Mouse (Mus musculus) midbrain, embryonic 10.5 days (tissue): ENCODE data around the gene Krtap1-5. TPM values are rescaled to one million over a fixed set of nuclear protein-coding genes. Genes with fewer than 3 reads are reported as not detected.
"Not testable (repeated sequence)": the region's sequence is repeated elsewhere in the genome, so short reads cannot be mapped to it uniquely, and the experiment has no call there.

ENCODE experiments used
- DNase-seq: peaks from one replicate; pipeline ENCODE4 v3.0.0-alpha.2; 2017; ENCODE audit warnings: low spot score
- H3K27ac ChIP-seq: fragments of 300-500 bp; sonication (generic); replicated peaks from 2 replicates; pipeline ENCODE4 v1.5.1; 2016; ENCODE audit warnings: mild to moderate bottlenecking
- H3K27me3 ChIP-seq: fragments of 300-500 bp; sonication (generic); 2 replicates; pipeline ENCODE4 v1.6.1; 2016; ENCODE audit warnings: low read depth, mild to moderate bottlenecking; ENCODE audit not compliant: poor library complexity, severe bottlenecking
- H3K36me3 ChIP-seq: fragments of 300-500 bp; sonication (generic); 2 replicates; pipeline ENCODE4 v1.6.1; 2016; ENCODE audit warnings: mild to moderate bottlenecking, moderate library complexity
- H3K4me1 ChIP-seq: fragments of 300-500 bp; sonication (generic); 2 replicates; pipeline ENCODE4 v1.6.1; 2016
- H3K4me3 ChIP-seq: fragments of 300-500 bp; sonication (generic); 2 replicates; pipeline ENCODE4 v1.5.1; 2016; ENCODE audit warnings: mild to moderate bottlenecking, moderate library complexity
- H3K9me3 ChIP-seq: fragments of 300-500 bp; sonication (generic); replicated peaks from 2 replicates; pipeline ENCODE4 v1.6.1; 2016; ENCODE audit warnings: mild to moderate bottlenecking
- WGBS: fragments of 180-500 bp; shearing (Covaris S2); methylation state at CpG from one replicate; pipeline ENCODE4 v1.1.7; 2016; 5-methylcytosine and 5-hydroxymethylcytosine counted together
- polyA plus RNA-seq: library from polyadenylated mRNA; unstranded; fragments of >200 nt; fragmentation: Nextera tagmentation; extraction: Ambion mirVana; gene quantifications from 2 replicates; pipeline ENCODE4 v1.2.1, GENCODE M21; 2016

Krtap1-5 gene
- polyA plus RNA-seq, result not detected in 2 replicates

- H3K4me3 ChIP-seq, result no peak within 1 kb of the TSS
- no peak within 1 kb of the TSS for H3K27ac ChIP-seq
- 83% methylated on average over 6 of the region's 6 CpGs for WGBS
- DNase-seq, result no peak
- no peaks in the 10 kb centered on the region for H3K27me3 ChIP-seq
- H3K36me3 ChIP-seq, result no peaks in the 10 kb centered on the region
- no peaks in the 10 kb centered on the region for H3K4me1 ChIP-seq
- H3K9me3 ChIP-seq, result no peaks in the 10 kb centered on the region
Observed at GRCm38 (mm10) chr11:99580636-99581035, at the start of gene Krtap1-5. Gene Krtap1-5, minus strand, starts transcription at chr11:99581016.

DNA sequence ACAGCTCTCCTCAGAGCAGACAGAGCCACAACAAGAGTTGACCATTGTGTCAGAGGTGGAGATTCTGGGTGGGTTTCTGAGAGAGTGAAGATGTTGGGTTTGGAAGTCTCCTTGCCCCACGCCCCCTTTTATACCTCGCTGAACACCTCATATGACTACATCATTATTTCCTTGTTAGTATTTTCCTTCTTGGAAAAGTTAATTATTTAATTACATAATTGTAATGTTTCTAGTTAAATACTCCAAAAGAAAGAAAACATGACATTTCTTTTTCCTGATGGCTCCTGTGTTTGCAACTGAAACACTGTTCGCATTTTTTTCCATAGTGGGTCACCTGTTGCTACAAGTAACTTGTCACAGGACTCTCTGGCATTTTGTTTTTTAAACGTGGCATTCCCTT lies 47.3 kb upstream of the Krtap1-5 start, which contains the start of gene Krtap4-1:
Gene Krtap4-1 (minus strand): TSS at position 101 of the 400 bp plus-strand sequence.
- no peaks in the 10 kb centered on the region for H3K36me3 ChIP-seq
- H3K27me3 ChIP-seq, result no peaks in the 10 kb centered on the region
- 87% methylated on average over 4 of the region's 4 CpGs for WGBS
- no peaks in the 10 kb centered on the region for H3K9me3 ChIP-seq
- H3K4me3 ChIP-seq, result no peak within 1 kb of the TSS
- DNase-seq, result no peak
- H3K4me1 ChIP-seq, result no peaks in the 10 kb centered on the region
- no peak within 1 kb of the TSS for H3K27ac ChIP-seq

DNA sequence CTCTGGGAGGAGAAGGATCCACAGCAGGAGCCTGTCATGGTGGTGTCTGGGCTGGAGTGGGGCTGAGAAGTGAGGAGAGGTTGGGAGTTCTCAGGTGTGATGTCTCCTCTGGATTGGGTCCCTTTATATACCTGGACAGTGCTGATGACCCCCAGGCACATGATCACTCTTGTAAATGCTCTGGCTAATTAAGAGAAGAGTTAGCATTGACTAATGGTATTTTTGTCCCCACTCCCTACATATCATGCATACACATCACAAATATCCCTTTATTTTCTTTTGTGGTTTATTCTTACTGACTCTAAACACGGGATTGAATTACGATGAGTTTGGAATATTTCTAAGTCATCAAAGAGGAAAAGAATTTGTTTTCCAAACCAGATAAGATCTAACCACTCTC lies 39.5 kb upstream of the Krtap1-5 start, which contains the start of gene Gm11562:
Gene Gm11562 (minus strand): TSS at position 101 of the 400 bp plus-strand sequence.
- Histone ChIP-seq H3K4me3 (no peak within 1 kb of the TSS), H3K27me3 (no peaks in the 10 kb centered on the region), H3K36me3 (no peaks in the 10 kb centered on the region), H3K27ac (no peak within 1 kb of the TSS), H3K4me1 (no peaks in the 10 kb centered on the region), H3K9me3 (no peaks in the 10 kb centered on the region)
- 87% methylated on average over 2 of the region's 2 CpGs for WGBS
- no peak for DNase-seq

DNA sequence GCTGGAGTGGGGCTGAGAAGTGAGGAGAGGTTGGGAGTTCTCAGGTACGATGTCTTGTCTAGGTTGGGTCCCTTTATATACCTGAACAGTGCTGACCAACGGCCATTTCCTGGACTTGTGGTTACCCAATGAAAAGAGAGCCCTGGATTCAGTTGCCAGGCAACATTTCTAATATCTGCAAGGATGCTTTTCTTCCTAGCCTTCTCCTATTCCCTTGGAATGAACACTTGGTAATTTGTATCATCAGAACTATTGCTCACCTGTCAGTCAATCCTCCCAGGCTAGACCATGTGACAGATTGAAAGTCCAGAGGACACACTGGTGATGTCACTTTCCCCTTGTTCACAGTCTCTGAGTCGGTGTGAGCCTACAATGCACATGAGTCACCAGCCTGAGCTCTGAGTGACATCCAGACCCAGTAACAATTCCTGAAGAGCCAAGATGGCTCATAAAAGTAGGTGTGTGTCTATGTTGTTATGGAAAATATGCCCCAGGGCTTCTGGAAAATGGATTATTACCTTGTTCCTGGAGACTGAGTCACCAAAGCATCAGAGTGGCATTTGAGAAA lies 34.1 kb upstream of the Krtap1-5 start, which contains the start of gene Krtap2-4:
Gene Krtap2-4 (minus strand): TSS at position 51 of the 568 bp plus-strand sequence.
- Histone ChIP-seq H3K27ac (no peak within 1 kb of the TSS), H3K9me3 (no peaks in the 10 kb centered on the region), H3K4me1 (no peaks in the 10 kb centered on the region), H3K27me3 (no peaks in the 10 kb centered on the region), H3K36me3 (no peaks in the 10 kb centered on the region), H3K4me3 (no peak within 1 kb of the TSS)
- 76% methylated on average over 3 of the region's 3 CpGs for WGBS
- DNase-seq, result no peak

DNA sequence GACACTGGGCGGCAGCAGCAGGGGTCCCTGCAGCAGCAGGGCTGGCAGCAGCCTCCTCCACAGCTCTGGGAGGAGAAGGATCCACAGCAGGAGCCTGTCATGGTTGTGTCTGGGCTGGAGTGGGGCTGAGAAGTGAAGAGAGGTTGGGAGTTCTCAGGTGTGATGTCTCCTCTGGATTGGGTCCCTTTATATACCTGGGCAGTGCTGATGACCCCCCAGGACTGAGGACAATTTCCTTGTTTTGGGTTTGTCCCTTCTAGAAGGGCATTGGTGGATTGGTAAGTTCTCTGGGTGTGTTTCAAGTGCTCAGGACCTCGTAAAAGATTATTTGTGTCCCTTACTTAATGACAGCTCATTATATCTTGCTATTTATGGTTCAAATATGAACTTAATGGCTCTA lies 29.3 kb upstream of the Krtap1-5 start, which contains the start of gene Gm11937:
Gene Gm11937 (minus strand): TSS at position 101 of the 400 bp plus-strand sequence.
- 81% methylated on average over 2 of the region's 2 CpGs for WGBS
- H3K27ac ChIP-seq, H3K4me3 ChIP-seq: not testable (repeated sequence)

DNA sequence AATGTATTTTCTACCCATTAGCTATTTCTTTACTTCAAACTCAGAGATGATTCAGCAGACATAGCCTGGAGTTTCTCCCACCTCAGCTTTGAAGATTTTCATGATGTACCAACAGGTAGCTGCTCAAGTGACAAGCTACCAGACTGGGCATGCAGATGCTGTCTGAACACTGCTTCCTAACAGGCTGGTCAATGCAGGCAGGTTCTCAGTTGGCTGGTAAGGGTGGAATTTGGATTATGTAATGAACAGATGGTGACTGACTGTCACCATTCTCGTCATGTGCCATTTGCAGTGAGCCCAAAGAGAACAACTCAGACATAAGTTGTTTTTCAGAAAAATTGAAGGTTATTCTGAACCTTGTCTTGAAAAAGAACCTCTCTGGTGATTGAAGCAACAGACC lies 28.3 kb upstream of the Krtap1-5 start:
- no peak overlapping the region for H3K4me3 ChIP-seq
- no peaks in the 10 kb centered on the region for H3K4me1 ChIP-seq
- DNase-seq, result no peak
- no peak overlapping the region for H3K27ac ChIP-seq
- no peaks in the 10 kb centered on the region for H3K27me3 ChIP-seq
- H3K9me3 ChIP-seq, result no peaks in the 10 kb centered on the region
- WGBS, result 79% methylated on average over 1 of the region's 1 CpGs
- no peaks in the 10 kb centered on the region for H3K36me3 ChIP-seq

More for the DNA sequence above, 29.3 kb upstream of the Krtap1-5 start, which contains the start of gene Gm11937:
- not testable (repeated sequence) for H3K27me3 ChIP-seq, H3K9me3 ChIP-seq, H3K4me1 ChIP-seq, H3K36me3 ChIP-seq, DNase-seq

- not testable (repeated sequence) for H3K4me3 ChIP-seq, H3K36me3 ChIP-seq, H3K4me1 ChIP-seq, DNase-seq, H3K27me3 ChIP-seq, H3K9me3 ChIP-seq, H3K27ac ChIP-seq
- WGBS, result 76% methylated on average over 1 of the region's 1 CpGs
Observed at GRCm38 (mm10) chr11:99603208-99603607, 22.4 kb upstream of the Krtap1-5 start, which contains the start of gene Gm11938. Gene Gm11938, minus strand, starts transcription at chr11:99603308.

DNA sequence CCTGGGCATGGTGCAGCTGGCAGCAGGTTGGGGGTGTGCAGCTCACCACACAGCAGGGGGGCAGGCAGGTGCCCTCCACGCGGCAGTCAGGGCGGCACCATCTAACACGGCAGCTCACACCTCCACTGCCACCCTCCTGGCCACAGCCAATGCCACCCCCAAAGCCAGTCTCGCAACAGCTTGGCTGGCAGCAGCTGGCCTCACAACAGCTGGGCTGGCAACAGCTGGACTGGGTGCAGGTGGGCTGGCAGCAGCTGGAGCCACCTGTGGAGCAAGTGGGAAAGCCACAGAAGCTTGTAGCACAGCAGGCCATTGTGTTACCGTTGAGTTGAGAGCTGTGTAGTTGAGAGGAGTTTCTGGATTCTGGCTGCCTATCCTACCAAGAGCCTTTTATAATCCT lies 16.9 kb upstream of the Krtap1-5 start, which contains the start of gene Krtap9-3:
Gene Krtap9-3 (minus strand): TSS at position 364 of the 400 bp plus-strand sequence.
- not testable (repeated sequence) for DNase-seq

DNA sequence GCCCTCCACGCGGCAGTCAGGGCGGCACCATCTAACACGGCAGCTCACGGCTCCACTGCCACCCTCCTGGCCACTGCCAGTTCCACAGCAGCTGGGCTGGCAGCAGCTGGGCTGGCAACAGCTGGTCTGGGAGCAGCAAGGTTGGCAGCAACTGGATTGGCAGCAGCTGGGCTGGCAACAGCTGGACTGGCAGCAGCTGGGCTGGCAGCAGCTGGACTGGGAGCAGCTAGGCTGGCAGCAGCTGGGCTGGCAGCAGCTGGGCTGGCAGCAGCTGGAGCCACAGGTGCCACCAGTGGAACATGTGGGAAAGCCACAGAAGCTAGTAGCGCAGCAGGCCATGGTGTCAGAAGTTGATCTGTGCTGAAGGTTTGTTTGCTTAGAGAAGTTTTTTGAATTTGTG lies 10.2 kb upstream of the Krtap1-5 start, which contains the start of gene Krtap1-3:
Gene Krtap1-3 (minus strand): TSS at position 359 of the 400 bp plus-strand sequence.
- Histone ChIP-seq H3K27me3 (no peaks in the 10 kb centered on the region), H3K36me3 (no peaks in the 10 kb centered on the region), H3K9me3 (no peaks in the 10 kb centered on the region), H3K27ac (no peak within 1 kb of the TSS), H3K4me3 (no peak within 1 kb of the TSS), H3K4me1 (no peaks in the 10 kb centered on the region)
- no peak for DNase-seq
- WGBS, result 86% methylated on average over 6 of the region's 6 CpGs

More for the DNA sequence above, 16.9 kb upstream of the Krtap1-5 start, which contains the start of gene Krtap9-3:
- not testable (repeated sequence) for H3K27ac ChIP-seq, H3K36me3 ChIP-seq, H3K4me1 ChIP-seq, H3K9me3 ChIP-seq, H3K4me3 ChIP-seq, H3K27me3 ChIP-seq
- 87% methylated on average over 6 of the region's 6 CpGs for WGBS

- WGBS, result 93% methylated on average over 7 of the region's 7 CpGs
- H3K27ac ChIP-seq, result no peak overlapping the region
- no peak for DNase-seq
- H3K4me3 ChIP-seq, result no peak overlapping the region
- H3K27me3 ChIP-seq, result no peaks in the 10 kb centered on the region
- no peaks in the 10 kb centered on the region for H3K4me1 ChIP-seq
- H3K36me3 ChIP-seq, result no peaks in the 10 kb centered on the region
- H3K9me3 ChIP-seq, result no peaks in the 10 kb centered on the region
Observed at GRCm38 (mm10) chr11:99585096-99585495, 4.3 kb upstream of the Krtap1-5 start.

DNA sequence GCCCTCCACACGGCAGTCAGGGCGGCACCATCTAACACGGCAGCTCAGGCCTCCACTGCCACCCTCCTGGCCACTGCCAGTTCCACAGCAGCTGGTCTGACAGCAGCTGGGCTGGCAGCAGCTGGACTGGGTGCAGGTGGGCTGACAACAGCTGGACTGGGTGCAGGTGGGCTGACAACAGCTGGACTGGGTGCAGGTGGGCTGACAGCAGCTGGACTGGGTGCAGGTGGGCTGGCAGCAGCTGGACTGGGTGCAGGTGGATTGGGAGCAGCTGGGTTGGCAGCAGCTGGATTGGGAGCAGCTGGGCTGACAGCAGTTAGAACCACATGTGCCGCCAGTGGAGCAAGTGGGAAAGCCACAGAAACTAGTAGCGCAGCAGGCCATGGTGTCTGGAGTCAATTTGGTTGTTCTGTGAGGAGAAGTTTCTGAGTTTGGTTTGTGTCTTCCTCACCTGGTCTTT lies 2.5 kb upstream of the Krtap1-5 start, which contains the start of gene Krtap1-4:
Gene Krtap1-4 (minus strand): TSS at position 410 of the 460 bp plus-strand sequence.
- no peaks in the 10 kb centered on the region for H3K4me1 ChIP-seq
- H3K4me3 ChIP-seq, result no peak within 1 kb of the TSS
- H3K36me3 ChIP-seq, result no peaks in the 10 kb centered on the region
- 87% methylated on average over 5 of the region's 5 CpGs for WGBS
- no peaks in the 10 kb centered on the region for H3K27me3 ChIP-seq
- no peak for DNase-seq
- no peaks in the 10 kb centered on the region for H3K9me3 ChIP-seq
- no peak within 1 kb of the TSS for H3K27ac ChIP-seq

DNA sequence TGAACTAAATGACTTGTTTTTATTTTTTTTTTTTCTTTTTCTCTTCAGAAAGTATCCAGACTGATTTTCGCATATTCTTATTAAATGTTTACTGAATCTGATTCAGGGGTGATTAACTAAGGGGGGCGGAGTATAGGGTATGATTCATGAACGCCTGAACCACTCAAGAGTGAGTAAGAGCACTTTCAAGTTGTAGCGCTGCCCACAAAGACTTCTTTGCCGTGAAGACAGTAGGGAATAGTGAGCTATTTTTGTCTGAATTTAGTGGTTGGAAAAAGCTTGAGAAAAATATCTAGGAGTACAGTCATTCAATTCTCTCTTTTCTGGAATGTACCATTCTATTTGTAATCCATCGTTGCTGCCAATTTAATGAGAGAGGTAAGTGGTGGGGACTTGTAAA lies 748 bp upstream of the Krtap1-5 start:
- Histone ChIP-seq H3K9me3 (no peaks in the 10 kb centered on the region), H3K4me3 (no peak overlapping the region), H3K36me3 (no peaks in the 10 kb centered on the region), H3K27ac (no peak overlapping the region), H3K27me3 (no peaks in the 10 kb centered on the region), H3K4me1 (no peaks in the 10 kb centered on the region)
- 90% methylated on average over 6 of the region's 6 CpGs for WGBS
- DNase-seq, result no peak

- no peak overlapping the region for H3K4me3 ChIP-seq
- H3K27ac ChIP-seq, result no peak overlapping the region
- WGBS, result 93% methylated on average over 5 of the region's 5 CpGs
Observed at GRCm38 (mm10) chr11:99581051-99581450, 235 bp upstream of the Krtap1-5 start.

More at GRCm38 (mm10) chr11:99581051-99581450, 235 bp upstream of the Krtap1-5 start:
- H3K9me3 ChIP-seq, result no peaks in the 10 kb centered on the region
- H3K4me1 ChIP-seq, result no peaks in the 10 kb centered on the region
- H3K27me3 ChIP-seq, result no peaks in the 10 kb centered on the region
- DNase-seq, result no peak
- no peaks in the 10 kb centered on the region for H3K36me3 ChIP-seq
